Mouse (Mus musculus) retina, postnatal 7 days (tissue): ENCODE data around the gene Tnfaip2.

ENCODE experiments used
- DNase-seq: peaks from one replicate; pipeline ENCODE4 v3.0.0-alpha.2; 2012; ENCODE audit warnings: low read depth, low spot score

Tnfaip2 gene

GRCm38 (mm10) chr12:111442309-111443010 is at the start of gene Tnfaip2:
Tnfaip2 (plus strand) TSS chr12:111442469.
- no peak for DNase-seq

GRCm38 (mm10) chr12:111394008-111394407 is 48.3 kb upstream of the Tnfaip2 start:
- DNase-seq: no peak

GRCm38 (mm10) chr12:111396997-111397396 is 45.3 kb upstream of the Tnfaip2 start:
- no peak for DNase-seq

- peak; percentile 77 for DNase-seq
Measured at GRCm38 (mm10) chr12:111401454-111402184, 40.6 kb upstream of the Tnfaip2 start.

- no peak for DNase-seq
Measured at GRCm38 (mm10) chr12:111404880-111405279, 37.4 kb upstream of the Tnfaip2 start.

GRCm38 (mm10) chr12:111406622-111407021 is 35.6 kb upstream of the Tnfaip2 start, which contains the start of gene Lbhd2:
Lbhd2 (plus strand) TSS chr12:111406809.
- DNase-seq: no peak

- DNase-seq: no peak
Measured at GRCm38 (mm10) chr12:111409583-111409982, 32.7 kb upstream of the Tnfaip2 start.

GRCm38 (mm10) chr12:111411631-111412355 is 30.5 kb upstream of the Tnfaip2 start:
- DNase-seq: no peak

- no peak for DNase-seq
Measured at GRCm38 (mm10) chr12:111412581-111413284, 29.5 kb upstream of the Tnfaip2 start.

GRCm38 (mm10) chr12:111413300-111413699 is 29.0 kb upstream of the Tnfaip2 start:
- peak; percentile 78 for DNase-seq

GRCm38 (mm10) chr12:111416921-111417779 is 25.1 kb upstream of the Tnfaip2 start, which contains the start of gene Exoc3l4:
Exoc3l4 (plus strand) TSS chr12:111417017.
- no peak for DNase-seq

- no peak for DNase-seq
Measured at GRCm38 (mm10) chr12:111419918-111420317, 22.4 kb upstream of the Tnfaip2 start.

GRCm38 (mm10) chr12:111420946-111421709 is 21.1 kb upstream of the Tnfaip2 start:
- no peak for DNase-seq

- no peak for DNase-seq
Measured at GRCm38 (mm10) chr12:111422852-111423251, 19.4 kb upstream of the Tnfaip2 start.

- no peak for DNase-seq
Measured at GRCm38 (mm10) chr12:111423570-111424129, 18.6 kb upstream of the Tnfaip2 start.

GRCm38 (mm10) chr12:111424547-111424946 is 17.7 kb upstream of the Tnfaip2 start:
- DNase-seq: no peak

- DNase-seq: peak; percentile 41
Measured at GRCm38 (mm10) chr12:111425258-111425657, 17.0 kb upstream of the Tnfaip2 start.

- peak; percentile 79 for DNase-seq
Measured at GRCm38 (mm10) chr12:111425789-111426460, 16.3 kb upstream of the Tnfaip2 start.
